8 mouse cellular contexts compared by ENCODE assay signal in the genomic region with DNA sequence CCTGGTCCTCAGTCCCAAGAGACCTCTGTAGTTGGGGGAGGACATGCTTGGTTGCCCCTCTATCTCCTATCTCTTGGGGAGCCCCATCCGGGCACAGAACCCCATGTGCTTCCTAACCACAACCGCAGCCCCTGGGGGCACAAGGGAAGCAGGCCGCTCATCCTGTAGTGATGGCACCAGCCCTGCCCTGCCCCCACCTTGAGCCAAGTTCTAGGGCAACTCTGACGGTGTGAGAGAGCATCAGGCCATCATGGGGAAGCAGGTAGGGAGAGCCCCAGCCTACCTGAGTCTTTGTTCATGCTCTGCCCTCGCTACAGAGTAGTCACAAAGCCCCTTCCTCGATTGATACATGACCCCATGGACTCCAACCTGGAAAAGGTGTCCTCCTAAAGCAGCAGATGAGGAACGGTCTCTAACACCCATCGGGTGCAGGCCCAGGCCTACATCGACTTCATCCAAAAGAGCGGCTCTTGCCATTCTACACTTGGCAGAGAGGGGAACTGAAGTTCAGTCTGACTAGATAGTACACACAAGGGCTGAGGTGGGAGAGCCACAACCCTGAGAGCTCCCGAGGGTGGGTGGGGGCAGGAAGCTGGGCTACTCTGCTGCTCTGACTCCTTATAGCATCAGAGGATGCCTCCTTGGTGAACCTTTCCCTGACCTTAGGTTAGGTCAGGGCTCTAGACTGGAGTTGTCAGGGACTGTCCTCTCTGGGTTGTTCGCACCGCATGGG. TPM values are rescaled to one million over a fixed set of nuclear protein-coding genes. Genes with fewer than 3 reads are reported as not detected.
DNase-seq lines count a peak whose midpoint lies in the region; ATAC-seq and TF ChIP-seq lines count a peak whose summit lies in the region.

No protein-coding gene starts in this region.

- H3K4me1 ChIP-seq in intestine, embryonic 14.5 days (replicated peaks; ENCODE audit: control insufficient read depth, insufficient read depth, low read length): peaks cover 21% of the 10 kb centered on the region
- H3K4me1 ChIP-seq in intestine, embryonic 16.5 days (ENCODE audit: control insufficient read depth, insufficient read depth, low read length): peaks cover 8% of the 10 kb centered on the region
- H3K4me1 ChIP-seq in intestine, postnatal 0 days (replicated peaks; ENCODE audit: control insufficient read depth, insufficient read depth, low read length): peaks cover under 1% of the 10 kb centered on the region; the same call in 1 of the 2 replicates

- peak overlapping the region; percentile 72; the same call in 1 of the 2 replicates for H3K4me2 ChIP-seq in intestine, embryonic 14.5 days (ENCODE audit: low read length)
- no peak overlapping the region for H3K4me2 ChIP-seq in intestine, embryonic 16.5 days (ENCODE audit: low read depth, low read length)
- 0 out of 2 replicates have a peak overlapping the region, but pooled peaks have one; percentile 82 for H3K4me2 ChIP-seq in intestine, postnatal 0 days (replicated peaks; ENCODE audit: low read depth)

- WGBS in intestine, embryonic 14.5 days: 88% methylated on average over 13 of the region's 13 CpGs
- 90% methylated on average over 13 of the region's 13 CpGs for WGBS in intestine, embryonic 16.5 days
- WGBS in intestine, postnatal 0 days: 88% methylated on average over 13 of the region's 13 CpGs

- no peak overlapping the region for H3K4me3 ChIP-seq in intestine, embryonic 14.5 days (ENCODE audit: low read depth, low read length)
- no peak overlapping the region for H3K4me3 ChIP-seq in intestine, embryonic 16.5 days (ENCODE audit: low read length)
- H3K4me3 ChIP-seq in intestine, postnatal 0 days (ENCODE audit: low read depth, low read length): no peak overlapping the region
- no peak overlapping the region for H3K4me3 ChIP-seq in layer of hippocampus, adult 2 months

- TF ChIP-seq CTCF in intestine, postnatal 0 days (IDR thresholded peaks at IDR 0.05; ENCODE audit: low read depth): no peak
- TF ChIP-seq CTCF in layer of hippocampus, adult 2 months (conservative IDR thresholded peaks at IDR 0.05): no peak

- no peaks in the 10 kb centered on the region for H3K36me3 ChIP-seq in intestine, embryonic 14.5 days (ENCODE audit: control insufficient read depth, insufficient read depth, low read length)
- H3K36me3 ChIP-seq in intestine, embryonic 16.5 days (ENCODE audit: control insufficient read depth, insufficient read depth, low read length): no peaks in the 10 kb centered on the region
- H3K36me3 ChIP-seq in intestine, postnatal 0 days (ENCODE audit: control insufficient read depth, insufficient read depth): no peaks in the 10 kb centered on the region

- no peaks in the 10 kb centered on the region for H3K27me3 ChIP-seq in intestine, embryonic 14.5 days (replicated peaks; ENCODE audit: control insufficient read depth, insufficient read depth, low read length)
- no peaks in the 10 kb centered on the region; the same call in 1 of the 2 replicates for H3K27me3 ChIP-seq in intestine, embryonic 16.5 days (replicated peaks; ENCODE audit: control insufficient read depth, insufficient read depth, low read length)
- no peaks in the 10 kb centered on the region; the same call in 1 of the 2 replicates for H3K27me3 ChIP-seq in intestine, postnatal 0 days (replicated peaks; ENCODE audit: control insufficient read depth, insufficient read depth, low read length)

- no peak for DNase-seq in intestine, embryonic 14.5 days (ENCODE audit: low spot score)
- DNase-seq in spleen, adult 12 weeks (ENCODE audit: low spot score): peak; percentile 62
- no peak for DNase-seq in frontal cortex, postnatal 25 days (ENCODE audit: low spot score in 2 of 2)
- no peak for DNase-seq in layer of hippocampus, adult 9-10 months (ENCODE audit: low spot score)
- DNase-seq in layer of hippocampus, adult 2 months (ENCODE audit: low spot score in 2 of 2): no peak

- no peaks in the 10 kb centered on the region for H3K9me3 ChIP-seq in intestine, embryonic 14.5 days (ENCODE audit: control insufficient read depth, low read length)
- H3K9me3 ChIP-seq in intestine, embryonic 16.5 days (ENCODE audit: control insufficient read depth, low read length): no peaks in the 10 kb centered on the region
- H3K9me3 ChIP-seq in intestine, postnatal 0 days (ENCODE audit: control insufficient read depth): no peaks in the 10 kb centered on the region

- ATAC-seq in intestine, embryonic 14.5 days (replicated peaks; ENCODE audit: low FRiP score, low TSS enrichment, low read depth): no peak
- ATAC-seq in intestine, embryonic 16.5 days: no peak
- ATAC-seq in activated CD4-positive, CD25-positive, alpha-beta regulatory T cell, adult 4 months: peak; percentile 29
- no peak for ATAC-seq in intestine, postnatal 0 days

- no peak overlapping the region for H3K27ac ChIP-seq in intestine, embryonic 14.5 days (ENCODE audit: low read depth)
- no peak overlapping the region for H3K27ac ChIP-seq in intestine, embryonic 16.5 days (ENCODE audit: low read length)
- no peak overlapping the region for H3K27ac ChIP-seq in intestine, postnatal 0 days (ENCODE audit: low read depth, low read length)
- no peak overlapping the region for H3K27ac ChIP-seq in layer of hippocampus, adult 2 months

- no peak overlapping the region for H3K9ac ChIP-seq in intestine, embryonic 14.5 days (ENCODE audit: low read length)
- H3K9ac ChIP-seq in intestine, embryonic 16.5 days (ENCODE audit: low read depth, low read length): no peak overlapping the region; the same call in 1 of the 2 replicates
- no peak overlapping the region for H3K9ac ChIP-seq in intestine, postnatal 0 days (ENCODE audit: low read depth, low read length)

RNA-seq across cellular contexts. Expression of gene Lrrc32, which starts 0.5 kb away (rescaled TPM):
- 13.0 and 14.9 TPM in 2 replicates for polyA plus RNA-seq in intestine, embryonic 14.5 days (2014; fragmentation: Nextera tagmentation; extraction: Ambion mirVana)
- polyA plus RNA-seq in intestine, embryonic 16.5 days (2015; fragmentation: Nextera tagmentation; extraction: Ambion mirVana): 11.3 and 13.7 TPM in 2 replicates
- 10 to 100 TPM; 57.2 to 89.2 TPM for polyA plus RNA-seq in activated CD4-positive, CD25-positive, alpha-beta regulatory T cell, adult 4 months (2017; shearing (Covaris generic))
- 6.3 and 6.9 TPM in 2 replicates for polyA plus RNA-seq in intestine, postnatal 0 days (2015; fragmentation: Nextera tagmentation; extraction: Ambion mirVana)
- 1 to 10 TPM; 1.7 to 2.2 TPM for total RNA-seq in layer of hippocampus, adult 2 months (2021)

RNA-seq across cellular contexts. Expression of gene Gucy2d, which starts 48.3 kb away (rescaled TPM):
- polyA plus RNA-seq in intestine, embryonic 14.5 days (2014; fragmentation: Nextera tagmentation; extraction: Ambion mirVana): not detected in 2 replicates
- polyA plus RNA-seq in intestine, embryonic 16.5 days (2015; fragmentation: Nextera tagmentation; extraction: Ambion mirVana): 2.2 and 3.7 TPM in 2 replicates
- polyA plus RNA-seq in activated CD4-positive, CD25-positive, alpha-beta regulatory T cell, adult 4 months (2017; shearing (Covaris generic)): not detected
- 4.1 and 4.5 TPM in 2 replicates for polyA plus RNA-seq in intestine, postnatal 0 days (2015; fragmentation: Nextera tagmentation; extraction: Ambion mirVana)
- total RNA-seq in layer of hippocampus, adult 2 months (2021): not detected
